Mouse (Mus musculus): ENCODE measurements around the gene Usp18.

The Usp18 gene

DNA sequence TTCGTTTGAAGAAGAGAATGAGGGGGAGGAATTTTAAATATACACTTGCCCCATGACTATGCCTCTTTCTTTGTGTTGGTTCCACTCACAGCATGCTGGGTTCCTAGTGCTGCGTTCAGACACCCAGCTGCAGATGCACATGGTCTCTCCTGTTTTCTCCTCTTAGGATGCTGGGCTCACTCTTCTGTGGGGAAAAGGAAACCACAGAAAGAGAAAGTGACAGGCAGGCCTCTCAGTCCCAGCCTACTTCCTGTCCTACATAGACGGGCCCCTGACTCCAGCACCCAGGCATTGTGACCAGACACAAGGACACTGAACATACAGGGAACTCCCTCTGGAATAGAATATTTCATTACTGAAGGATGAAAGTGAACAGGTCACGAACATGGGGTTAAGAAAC is 19.7 kb upstream of the Usp18 start:
- DNase-seq: peak; percentile 48 to 60

- DNase-seq: no peak
Measured at GRCm38 (mm10) chr6:121226744-121227143, 19.0 kb upstream of the Usp18 start.

DNA sequence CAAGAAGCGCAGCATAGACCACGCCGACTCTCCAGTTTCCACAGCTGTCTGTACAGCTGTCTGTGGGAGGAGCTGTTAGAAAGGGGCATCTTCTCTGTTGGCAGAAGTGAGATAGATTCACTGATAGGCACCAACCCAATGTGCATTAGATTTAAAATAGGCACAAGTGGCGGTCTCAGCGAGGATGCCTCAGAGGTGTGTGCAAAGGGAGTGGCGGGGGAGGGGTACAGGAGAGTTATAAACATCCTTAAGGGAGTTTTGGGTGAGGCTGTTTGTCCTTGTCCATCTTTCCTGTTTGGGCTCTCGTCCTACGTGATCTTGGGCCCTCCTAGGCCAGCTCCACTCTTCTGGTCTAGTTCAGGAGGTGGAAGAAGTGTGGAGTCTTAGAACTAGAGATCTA is 17.3 kb upstream of the Usp18 start:
- peak in 1 of 2 experiments; percentile 49 for DNase-seq

GRCm38 (mm10) chr6:121232652-121233051 is 13.1 kb upstream of the Usp18 start:
- DNase-seq: no peak

DNA sequence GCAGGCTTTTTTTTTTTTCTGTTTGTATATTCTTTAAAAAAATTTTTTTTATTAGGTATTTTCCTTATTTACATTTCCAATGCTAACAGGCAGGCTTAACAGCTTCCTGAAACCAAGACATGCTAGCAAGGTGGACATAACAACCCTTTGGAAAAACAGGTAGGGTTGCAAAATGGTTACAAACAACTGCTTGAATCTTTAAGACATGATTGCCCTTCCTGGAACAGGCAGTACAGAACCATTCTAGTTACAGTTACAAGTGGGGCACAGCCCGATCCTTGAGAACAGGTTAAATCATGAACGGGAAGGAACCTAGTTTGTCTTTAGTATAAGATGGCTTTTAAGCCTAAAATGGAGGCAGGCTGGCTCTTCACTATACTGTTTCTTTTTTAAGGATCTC is 9.3 kb upstream of the Usp18 start:
- no peak for DNase-seq

- no peak for DNase-seq
Measured at GRCm38 (mm10) chr6:121238209-121238608, 7.5 kb upstream of the Usp18 start.

DNA sequence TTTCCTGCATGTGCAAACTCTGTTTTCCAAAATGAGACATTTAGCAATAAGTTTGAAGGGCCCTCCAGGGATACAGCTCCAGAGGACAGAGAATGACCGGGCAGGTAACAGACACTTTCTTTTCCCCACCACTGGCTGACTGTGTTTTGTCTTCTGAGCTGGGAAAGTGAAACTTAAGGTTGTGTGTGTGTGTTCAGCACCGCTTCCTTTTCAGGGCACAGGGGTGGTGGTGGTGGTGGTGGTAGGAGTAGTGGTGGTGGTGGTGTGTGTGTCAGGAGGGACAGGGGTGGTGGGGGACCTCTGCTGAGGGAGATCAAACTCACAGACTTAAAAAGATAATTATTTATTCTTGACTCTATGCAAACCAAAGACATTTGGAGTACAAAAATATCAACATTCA is 3.9 kb upstream of the Usp18 start:
- no peak for DNase-seq

DNA sequence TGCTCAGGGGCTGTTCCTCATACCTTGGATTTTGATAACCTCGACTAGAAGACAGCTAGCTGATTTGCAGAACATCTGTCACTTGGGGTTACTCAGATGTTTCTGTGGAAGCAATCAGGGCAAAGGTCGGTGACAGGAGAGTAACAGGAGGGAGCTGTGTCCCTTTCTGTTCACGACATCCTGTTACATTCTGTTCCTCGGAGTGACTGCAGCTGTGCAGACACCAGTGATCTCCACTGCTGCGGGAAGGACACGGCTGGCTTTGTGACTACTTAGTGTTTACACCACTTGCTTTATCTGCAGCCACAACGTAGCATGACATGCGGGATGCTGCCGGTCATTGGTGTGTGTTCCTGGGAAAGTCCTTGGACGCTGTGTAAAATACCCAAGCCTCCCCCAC is 2.5 kb upstream of the Usp18 start:
- DNase-seq: peak; percentile 51 to 64

DNA sequence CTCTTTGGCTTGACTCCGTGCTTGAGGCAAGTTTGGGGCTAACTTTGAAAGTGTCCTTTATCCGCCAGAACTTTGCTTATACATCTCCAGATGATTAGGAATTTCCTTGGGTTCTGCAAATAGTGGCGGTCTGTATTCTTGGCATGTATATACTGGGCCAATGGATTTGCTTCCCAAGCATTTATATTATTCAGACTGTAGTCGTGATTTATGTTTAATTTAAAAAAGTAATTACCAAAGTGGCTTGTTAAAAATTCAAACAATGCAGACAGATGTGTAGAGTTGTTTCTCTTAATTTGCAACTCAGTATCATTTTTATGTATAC is 293 bp downstream of the Usp18 start:
- no peak for DNase-seq

- no peak for DNase-seq
Measured at GRCm38 (mm10) chr6:121250406-121250805, 4.7 kb downstream of the Usp18 start.

DNA sequence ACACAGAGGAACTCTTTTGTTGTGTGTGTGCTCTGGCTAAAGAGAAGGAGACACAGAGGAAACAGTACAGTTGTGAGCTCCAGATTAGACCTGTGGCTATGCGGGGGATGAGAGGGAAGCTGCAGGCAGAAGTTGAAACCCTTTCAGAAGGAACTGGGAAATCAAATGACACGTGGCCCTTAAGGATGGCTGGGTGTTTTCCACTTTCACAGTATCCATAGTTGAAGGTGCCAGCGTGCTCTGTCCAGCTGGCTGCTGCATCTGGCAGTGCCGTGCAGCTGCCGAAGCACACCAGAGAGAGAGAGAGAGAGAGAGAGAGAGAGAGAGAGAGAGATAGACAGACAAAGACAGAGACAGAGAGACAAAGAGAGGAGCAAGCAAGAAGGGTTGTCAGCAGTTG is 5.5 kb downstream of the Usp18 start:
- DNase-seq: no peak

DNA sequence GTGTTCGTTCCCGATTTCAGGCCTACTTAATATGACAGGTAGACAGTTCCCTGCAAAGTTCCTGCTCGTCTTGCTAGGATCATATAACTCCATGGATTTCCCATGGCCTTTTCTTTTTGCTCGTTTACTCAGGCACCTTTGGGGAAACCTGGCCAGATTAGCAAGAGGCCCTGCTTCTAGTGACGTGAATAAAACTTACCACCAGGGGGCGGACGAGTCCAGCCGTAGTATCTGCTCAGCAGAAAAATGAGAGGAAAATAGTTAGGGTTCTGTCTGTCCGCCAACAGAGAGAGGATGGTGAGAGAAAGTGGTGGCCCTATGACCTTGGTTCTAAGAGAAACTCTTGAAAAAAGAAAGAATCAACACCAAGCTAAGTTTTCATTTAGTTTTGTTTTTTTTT is 14.8 kb downstream of the Usp18 start:
- DNase-seq: peak; percentile 69 to 74

GRCm38 (mm10) chr6:121261233-121261632 is 15.5 kb downstream of the Usp18 start:
- DNase-seq: no peak

DNA sequence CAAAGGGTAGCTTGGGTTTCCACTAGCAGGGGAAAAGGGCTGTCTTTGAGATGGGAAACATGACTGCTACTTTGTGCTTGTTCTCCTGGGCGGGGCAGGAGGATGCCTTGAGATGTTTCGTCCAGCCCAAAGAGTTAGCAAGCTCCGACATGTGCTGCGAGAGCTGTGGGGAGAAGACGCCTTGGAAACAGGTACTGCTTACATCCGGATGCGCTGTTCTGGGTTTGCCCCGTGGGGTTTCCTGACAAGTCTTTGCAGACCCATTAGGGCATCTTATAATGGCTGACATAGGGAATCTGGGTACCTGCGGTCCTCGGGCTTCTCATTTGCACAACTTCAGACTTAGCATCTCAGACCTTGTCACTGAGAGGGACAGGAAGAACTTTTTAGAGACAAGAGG is 16.3 kb downstream of the Usp18 start:
- DNase-seq: no peak

- no peak for DNase-seq
Measured at GRCm38 (mm10) chr6:121262496-121262895, 16.8 kb downstream of the Usp18 start.

GRCm38 (mm10) chr6:121270156-121270555 is 24.4 kb downstream of the Usp18 start:
- DNase-seq: no peak

- no peak for DNase-seq
Measured at GRCm38 (mm10) chr6:121271707-121272074, 26.0 kb downstream of the Usp18 start.

GRCm38 (mm10) chr6:121272075-121272800 is 26.5 kb downstream of the Usp18 start:
- peak; percentile 82 for DNase-seq

DNA sequence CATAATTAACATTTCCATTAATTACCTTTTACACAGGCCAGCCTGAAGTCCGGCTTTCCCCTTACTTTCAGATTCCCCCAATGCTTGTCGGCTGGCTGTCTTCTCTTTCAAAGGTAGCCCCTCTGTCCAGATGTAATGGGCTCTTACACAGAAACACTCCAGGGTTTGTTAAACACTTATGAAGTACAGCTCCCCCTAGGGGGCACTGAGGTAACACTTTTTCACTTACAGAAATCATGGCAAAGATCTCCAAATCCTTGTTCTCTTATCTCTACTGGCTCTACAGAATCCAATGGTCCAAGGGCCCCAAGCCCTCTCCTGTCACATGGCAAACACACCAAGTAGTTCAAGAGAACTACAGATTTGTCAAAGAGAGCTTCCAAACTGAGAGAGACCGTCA is 28.6 kb downstream of the Usp18 start:
- peak; percentile 24 to 30 for DNase-seq

DNA sequence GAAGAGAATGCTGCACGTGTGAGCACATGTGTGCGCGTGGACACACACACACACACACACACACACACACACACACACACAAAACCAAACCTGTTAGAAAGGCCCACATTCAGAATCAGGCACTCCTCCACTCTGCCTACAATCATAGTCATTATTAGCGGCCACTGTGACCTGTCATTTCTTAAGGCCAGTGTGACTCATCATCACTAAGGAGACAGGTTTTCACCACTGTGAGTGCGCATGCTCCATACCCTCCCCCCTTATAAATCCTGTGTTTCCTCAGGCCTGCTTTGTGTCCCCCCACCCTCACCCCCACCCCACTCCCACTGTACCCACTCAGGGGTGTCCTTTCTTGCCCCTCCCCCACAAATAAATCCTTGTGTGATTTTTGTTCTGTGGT is 38.4 kb downstream of the Usp18 start:
- no peak for DNase-seq

DNA sequence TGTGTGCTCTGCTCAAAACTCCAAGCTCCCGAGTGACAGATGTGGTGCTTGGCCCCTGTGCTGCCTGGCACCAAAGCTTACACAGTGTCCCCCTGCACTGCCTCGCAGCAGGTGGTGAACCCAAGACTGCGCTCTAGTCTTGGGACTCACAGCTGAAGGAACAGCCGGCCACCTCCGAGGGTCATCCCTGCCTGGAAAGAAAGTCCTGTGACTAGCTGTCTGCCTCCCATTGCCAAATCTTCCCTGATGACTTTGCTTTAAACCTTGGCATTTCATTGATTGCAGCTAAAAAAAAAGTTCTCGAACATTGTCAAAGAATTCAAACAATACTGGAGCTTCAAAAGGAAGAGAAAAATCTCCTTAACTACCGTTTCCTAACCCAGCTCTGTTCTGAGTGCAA is 53.6 kb downstream of the Usp18 start:
- no peak for DNase-seq

DNA sequence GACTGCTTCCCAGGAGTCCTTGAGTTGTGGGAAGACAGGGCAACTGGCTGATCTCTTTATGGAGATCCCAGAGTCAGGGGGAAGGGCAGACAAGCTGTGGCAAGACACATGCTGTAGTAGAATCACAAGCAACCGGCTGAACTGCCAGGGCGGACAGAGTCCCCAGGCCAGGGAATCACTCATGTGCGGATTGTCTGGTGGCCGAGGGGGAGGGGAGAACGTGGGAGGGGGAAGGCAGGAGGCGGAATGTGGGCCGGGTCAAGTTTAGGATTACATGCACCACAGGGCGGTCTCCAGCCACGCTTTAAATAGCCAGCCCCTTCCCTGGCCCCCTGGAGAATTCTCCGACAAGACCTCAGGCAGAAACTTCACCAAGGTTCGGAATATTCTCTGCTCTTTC is 54.2 kb downstream of the Usp18 start, which contains the start of gene Slc6a13:
Gene Slc6a13 (plus strand): TSS at position 274 of the 400 bp plus-strand sequence.
- no peak for DNase-seq

DNA sequence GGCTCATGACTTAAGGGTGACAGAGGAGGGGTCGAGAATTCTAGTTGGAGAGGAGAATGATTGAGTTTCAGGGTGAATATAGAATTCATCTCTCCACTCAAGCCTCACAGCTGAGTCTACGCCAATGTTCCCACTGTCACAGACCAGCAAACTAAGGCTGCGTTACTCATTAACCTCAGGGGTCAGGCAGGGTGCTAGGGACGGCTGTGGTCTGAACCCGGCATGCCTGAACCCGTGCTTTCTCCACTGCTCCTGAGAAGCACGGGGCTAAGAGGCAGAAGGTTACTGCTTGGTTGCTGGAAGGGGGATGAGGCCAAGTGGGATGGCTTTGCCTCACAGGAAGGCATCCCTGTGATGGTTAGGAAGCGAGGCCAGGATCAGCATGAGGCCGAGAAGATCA is 54.8 kb downstream of the Usp18 start:
- no peak for DNase-seq

DNA sequence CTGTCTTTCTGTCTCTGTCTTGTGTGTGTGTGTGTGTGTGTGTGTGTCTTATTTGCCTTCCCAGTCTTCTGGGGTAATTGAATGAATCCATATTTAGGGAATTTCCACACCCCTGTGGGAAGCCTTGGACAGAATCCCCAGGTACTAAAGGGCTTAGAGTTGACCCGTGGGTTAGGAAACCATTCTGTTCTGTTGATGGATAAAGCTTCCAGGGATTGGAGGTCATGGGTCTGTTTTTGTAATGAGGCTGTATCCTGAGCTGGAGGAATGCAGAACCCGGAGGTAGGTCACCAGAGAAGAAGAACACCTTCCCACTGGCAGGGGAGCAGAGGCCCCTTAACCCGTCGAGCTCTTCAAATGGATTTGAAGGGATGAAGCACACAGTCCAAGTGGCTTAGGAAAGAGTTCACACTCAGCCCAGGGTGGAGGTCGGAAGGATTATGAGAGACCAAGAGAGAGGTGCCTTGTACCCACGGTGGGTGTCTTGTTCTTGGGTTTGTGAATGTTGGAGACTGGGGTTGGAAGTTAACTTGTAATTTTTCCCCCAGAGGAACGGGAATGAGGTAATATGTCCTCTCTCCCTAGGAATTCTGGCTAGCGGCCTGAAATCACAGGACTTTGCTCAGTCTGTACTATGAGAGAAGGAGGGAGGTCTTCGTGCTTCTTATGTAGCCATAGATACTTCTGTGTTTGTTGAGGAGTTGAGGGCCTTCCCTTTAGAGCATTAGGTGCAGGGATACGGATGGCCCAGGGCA is 57.9 kb downstream of the Usp18 start:
- DNase-seq: no peak

DNA sequence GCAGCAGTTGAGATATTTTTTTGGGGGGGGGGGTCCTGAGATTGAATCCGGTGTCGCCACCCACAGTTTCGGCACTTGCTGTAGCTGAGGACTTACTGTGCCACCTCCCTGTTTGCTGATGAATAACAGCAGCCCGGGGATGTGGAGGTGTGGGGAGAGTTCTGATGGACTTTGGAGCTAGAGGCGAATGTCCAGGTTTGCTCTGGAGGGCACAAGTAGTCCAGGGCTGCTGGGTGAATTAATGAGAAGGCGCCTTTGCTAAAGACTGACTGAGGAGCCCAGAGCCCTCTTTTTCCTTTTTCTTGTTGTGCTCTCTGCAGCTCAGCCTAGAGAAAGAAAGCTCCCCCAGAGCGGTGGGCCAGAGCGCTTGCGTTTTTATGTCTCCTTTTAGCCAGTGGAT is 58.9 kb downstream of the Usp18 start:
- no peak for DNase-seq

Data from thymus, postnatal 36 days (tissue).